ENCODE assay signal across 8 mouse cellular contexts in genomic region chr4:80910481-80910870, GRCm38 (mm10). TPM values are rescaled to one million over a fixed set of nuclear protein-coding genes. Genes with fewer than 3 reads are reported as not detected.
A peak's percentile ranks its signal among the peaks of the same experiment; 100 is the strongest.
DNase-seq lines count a peak whose midpoint lies in the region; ATAC-seq and TF ChIP-seq lines count a peak whose summit lies in the region.

TSS of gene Lurap1l (plus strand) at chr4:80910646.

- no peaks in the 10 kb centered on the region for H3K36me3 ChIP-seq in intestine, embryonic 14.5 days (ENCODE audit: control insufficient read depth, insufficient read depth, low read length)
- H3K36me3 ChIP-seq in midbrain, embryonic 12.5 days: no peaks in the 10 kb centered on the region
- H3K36me3 ChIP-seq in stomach, embryonic 16.5 days (ENCODE audit: control insufficient read depth, insufficient read depth, low read length): no peaks in the 10 kb centered on the region

- peak within 1 kb of the TSS; percentile 86 for H3K4me2 ChIP-seq in intestine, embryonic 14.5 days (ENCODE audit: low read length)
- peak within 1 kb of the TSS; percentile 71 for H3K4me2 ChIP-seq in midbrain, embryonic 12.5 days (replicated peaks)
- peak within 1 kb of the TSS; percentile 68 for H3K4me2 ChIP-seq in stomach, embryonic 16.5 days (ENCODE audit: low read depth, low read length)

- peak within 1 kb of the TSS; percentile 97 for H3K27ac ChIP-seq in cortical plate, adult 2 months (ENCODE audit: insufficient read depth, low read length)
- H3K27ac ChIP-seq in intestine, embryonic 14.5 days (ENCODE audit: low read depth): peak within 1 kb of the TSS; percentile 62
- peak within 1 kb of the TSS; percentile 94 for H3K27ac ChIP-seq in midbrain, embryonic 12.5 days (replicated peaks)
- H3K27ac ChIP-seq in stomach, embryonic 16.5 days (ENCODE audit: low read length): peak within 1 kb of the TSS; percentile 93

- H3K9ac ChIP-seq in intestine, embryonic 14.5 days (ENCODE audit: low read length): peak within 1 kb of the TSS; percentile 67
- peak within 1 kb of the TSS; percentile 68 for H3K9ac ChIP-seq in midbrain, embryonic 12.5 days (replicated peaks)
- peak within 1 kb of the TSS; percentile 89 for H3K9ac ChIP-seq in stomach, embryonic 16.5 days (ENCODE audit: low read length)

- no peaks in the 10 kb centered on the region for H3K9me3 ChIP-seq in intestine, embryonic 14.5 days (ENCODE audit: control insufficient read depth, low read length)
- H3K9me3 ChIP-seq in midbrain, embryonic 12.5 days: no peaks in the 10 kb centered on the region
- H3K9me3 ChIP-seq in stomach, embryonic 16.5 days (replicated peaks; ENCODE audit: control insufficient read depth, low read length): no peaks in the 10 kb centered on the region

- H3K4me3 ChIP-seq in cortical plate, adult 2 months (ENCODE audit: insufficient read depth, low read length): peak within 1 kb of the TSS; percentile 98
- H3K4me3 ChIP-seq in intestine, embryonic 14.5 days (ENCODE audit: low read depth, low read length): peak within 1 kb of the TSS; percentile 83
- peak within 1 kb of the TSS; percentile 72 for H3K4me3 ChIP-seq in midbrain, embryonic 12.5 days
- peak within 1 kb of the TSS; percentile 85 for H3K4me3 ChIP-seq in stomach, embryonic 16.5 days (replicated peaks; ENCODE audit: low read length)

- peak; percentile 79 for TF ChIP-seq POLR2A in cortical plate, adult 2 months (IDR thresholded peaks at IDR 0.05; ENCODE audit: extremely low read depth, insufficient read depth, low read length)

- peak; percentile 34 to 50 for DNase-seq in adrenal gland, adult 18-20 months (ENCODE audit: low spot score in 2 of 2)
- peak; percentile 36 for DNase-seq in gastrocnemius, postnatal 25 days
- DNase-seq in intestine, embryonic 14.5 days (ENCODE audit: low spot score): peak; percentile 73
- DNase-seq in left cerebral cortex, postnatal 36 days (ENCODE audit: low spot score in 2 of 2): peak; percentile 53 to 56
- DNase-seq in thymus, postnatal 0 days (ENCODE audit: low spot score): no peak

- under 1% methylated on average over 10 of the region's 10 CpGs for WGBS in intestine, embryonic 14.5 days
- WGBS in midbrain, embryonic 12.5 days: under 1% methylated on average over 10 of the region's 10 CpGs
- 0% methylated on average over 10 of the region's 10 CpGs for WGBS in stomach, embryonic 16.5 days

- H3K4me1 ChIP-seq in cortical plate, adult 2 months (ENCODE audit: control insufficient read depth, insufficient read depth, low read length): 0 out of 2 replicates have a peak, but pooled peaks cover 2% of the 10 kb centered on the region
- H3K4me1 ChIP-seq in intestine, embryonic 14.5 days (replicated peaks; ENCODE audit: control insufficient read depth, insufficient read depth, low read length): no peaks in the 10 kb centered on the region
- H3K4me1 ChIP-seq in midbrain, embryonic 12.5 days: no peaks in the 10 kb centered on the region
- H3K4me1 ChIP-seq in stomach, embryonic 16.5 days (ENCODE audit: control insufficient read depth, insufficient read depth, low read length): 0 out of 2 replicates have a peak, but pooled peaks cover 4% of the 10 kb centered on the region

- H3K27me3 ChIP-seq in intestine, embryonic 14.5 days (replicated peaks; ENCODE audit: control insufficient read depth, insufficient read depth, low read length): no peaks in the 10 kb centered on the region
- no peaks in the 10 kb centered on the region; the same call in 1 of the 2 replicates for H3K27me3 ChIP-seq in midbrain, embryonic 12.5 days
- no peaks in the 10 kb centered on the region for H3K27me3 ChIP-seq in stomach, embryonic 16.5 days (ENCODE audit: control insufficient read depth, insufficient read depth, low read length)

- ATAC-seq in intestine, embryonic 14.5 days (replicated peaks; ENCODE audit: low FRiP score, low TSS enrichment, low read depth): peak; percentile 57; the same call in 1 of the 2 replicates
- ATAC-seq in midbrain, embryonic 12.5 days (ENCODE audit: low FRiP score, low read depth): peak; percentile 23; the same call in 1 of the 2 replicates
- ATAC-seq in stomach, embryonic 16.5 days (ENCODE audit: insufficient read depth, low FRiP score): peak; percentile 60; the same call in 1 of the 2 replicates

- intact Hi-C loops in left cerebral cortex, postnatal 36 days (cut with DNase I): loop anchor here (5.0 kb wide), 1 partner anchor 202 kb away; no protein-coding TSS in a partner anchor

- no peak for TF ChIP-seq CTCF in cortical plate, adult 2 months (IDR thresholded peaks at IDR 0.05; ENCODE audit: extremely low read depth, insufficient read depth, low read length)

RNA-seq across cellular contexts. Expression of gene Lurap1l, which starts in this region (rescaled TPM):
- 1 to 10 TPM; 5.3 to 7.3 TPM for total RNA-seq in adrenal gland, adult 18-20 months (2021)
- 8.8 and 9.8 TPM in 2 replicates for polyA plus RNA-seq in cortical plate, adult 2 months (2012; rRNA removed)
- 1 to 10 TPM; 1.7 to 2.0 TPM for total RNA-seq in gastrocnemius, postnatal 25 days (2021)
- polyA plus RNA-seq in intestine, embryonic 14.5 days (2014; fragmentation: Nextera tagmentation; extraction: Ambion mirVana): 13.7 and 15.5 TPM in 2 replicates
- total RNA-seq in left cerebral cortex, postnatal 36 days (2021): 10 to 100 TPM in 1 of 2 experiments, 1 to 10 TPM in 1; 8.8 to 11.8 TPM
- polyA plus RNA-seq in midbrain, embryonic 12.5 days (2016; fragmentation: Nextera tagmentation; extraction: Ambion mirVana): 5.3 and 5.9 TPM in 2 replicates
- polyA plus RNA-seq in stomach, embryonic 16.5 days (2015; fragmentation: Nextera tagmentation; extraction: Ambion mirVana): 27.1 and 27.7 TPM in 2 replicates
- polyA plus RNA-seq in thymus, postnatal 0 days (2015; fragmentation: Nextera tagmentation; extraction: Ambion mirVana): 3.9 and 4.4 TPM in 2 replicates
